Comparison of ENCODE assay signal across 13 mouse cellular contexts in genomic region chr3:121330244-121330646, GRCm38 (mm10). TPM values are rescaled to one million over a fixed set of nuclear protein-coding genes. Genes with fewer than 3 reads are reported as not detected.
DNase-seq lines count a peak whose midpoint lies in the region; ATAC-seq and TF ChIP-seq lines count a peak whose summit lies in the region.
"Had no signal": no experiment of that assay in that cellular context is flagged by ENCODE, and none has a peak within 500 bp of the region (broad histone marks: within the 10 kb centered on the region; RNA-seq: fewer than 3 reads in every experiment).

No protein-coding gene starts in this region.

- no peak for TF ChIP-seq CTCF in thymus, adult 2 months (IDR thresholded peaks at IDR 0.05; ENCODE audit: borderline replicate concordance, control insufficient read depth, extremely low read depth, insufficient read depth, low read length, poor library complexity)

- H3K36me3 ChIP-seq in heart, embryonic 12.5 days: peaks cover 4% of the 10 kb centered on the region; the same call in 1 of the 2 replicates
- 0 out of 2 replicates have a peak, but pooled peaks cover 6% of the 10 kb centered on the region for H3K36me3 ChIP-seq in thymus, adult 2 months (ENCODE audit: control insufficient read depth, insufficient read depth, low read length)
- H3K36me3 ChIP-seq: neural tube, embryonic 15.5 days had no signal

- H3K9ac ChIP-seq in heart, embryonic 12.5 days: no peak overlapping the region
- H3K9ac ChIP-seq: neural tube, embryonic 15.5 days had no signal

- no peak overlapping the region for H3K27ac ChIP-seq in heart, embryonic 12.5 days (ENCODE audit: poor library complexity, severe bottlenecking)
- peak overlapping the region; percentile 79 for H3K27ac ChIP-seq in thymus, adult 2 months (ENCODE audit: control insufficient read depth, insufficient read depth, low read length)
- H3K27ac ChIP-seq: macrophage; neural tube, embryonic 15.5 days had no signal

- no peaks in the 10 kb centered on the region for H3K9me3 ChIP-seq in heart, embryonic 12.5 days (replicated peaks)
- H3K9me3 ChIP-seq: neural tube, embryonic 15.5 days had no signal

- no peaks in the 10 kb centered on the region for H3K27me3 ChIP-seq in heart, embryonic 12.5 days (replicated peaks)
- H3K27me3 ChIP-seq in thymus, adult 2 months (ENCODE audit: control insufficient read depth, insufficient read depth, low read length): no peaks in the 10 kb centered on the region
- H3K27me3 ChIP-seq: neural tube, embryonic 15.5 days had no signal

- TF ChIP-seq POLR2A in thymus, adult 2 months (IDR thresholded peaks at IDR 0.05; ENCODE audit: control insufficient read depth, extremely low read depth, insufficient read depth, low read length, poor library complexity): no peak

- peak; percentile 25 to 32 for DNase-seq in heart, adult 18-20 months
- DNase-seq in thymus, adult 2 months: peak; percentile 24
- no peak for DNase-seq in thymus, adult 18-20 months
- DNase-seq in left cerebral cortex, adult 11 months (ENCODE audit: low spot score): no peak
- no peak for DNase-seq in urinary bladder, postnatal 4 days (ENCODE audit: low spot score in 2 of 2)
- DNase-seq in adipocyte (ENCODE audit: low spot score): no peak
- DNase-seq: cerebellum, adult 11-12 months; gastrocnemius, postnatal 14 days; kidney, adult 8-10 months had no signal

- no peak; the same call in 1 of the 2 replicates for ATAC-seq in heart, embryonic 12.5 days (ENCODE audit: insufficient number of reproducible peaks, low FRiP score)
- peak; percentile 68 for ATAC-seq in inflammation-experienced regulatory T-cells, adult 6 months

- no peaks in the 10 kb centered on the region for H3K4me1 ChIP-seq in heart, embryonic 12.5 days (replicated peaks)
- peaks cover 22% of the 10 kb centered on the region for H3K4me1 ChIP-seq in thymus, adult 2 months (replicated peaks; ENCODE audit: control insufficient read depth, insufficient read depth, low read length)
- H3K4me1 ChIP-seq: neural tube, embryonic 15.5 days had no signal

- H3K4me3 ChIP-seq in heart, embryonic 12.5 days: no peak overlapping the region
- H3K4me3 ChIP-seq in thymus, adult 2 months (ENCODE audit: control insufficient read depth, insufficient read depth, low read length): no peak overlapping the region
- H3K4me3 ChIP-seq: neural tube, embryonic 15.5 days had no signal

- H3K4me2 ChIP-seq in heart, embryonic 12.5 days: no peak overlapping the region
- H3K4me2 ChIP-seq: neural tube, embryonic 15.5 days had no signal

- 71% methylated on average over 7 of the region's 7 CpGs for WGBS in heart, embryonic 12.5 days
- 17% methylated on average over 7 of the region's 7 CpGs for WGBS in thymus, adult 2 months

RNA-seq across cellular contexts. Expression of gene Alg14, which starts 38.7 kb away (rescaled TPM):
- 10 to 100 TPM; 12.4 to 13.5 TPM for total RNA-seq in heart, adult 18-20 months (2021)
- polyA plus RNA-seq in heart, embryonic 12.5 days (2016; fragmentation: Nextera tagmentation; extraction: Ambion mirVana): 36.4 and 39.5 TPM in 2 replicates
- 11.8 and 14.5 TPM in 2 replicates for polyA plus RNA-seq in thymus, adult 2 months (2012; rRNA removed)
- 10 to 100 TPM; 18.1 to 24.6 (median 21.3) TPM for polyA plus RNA-seq in inflammation-experienced regulatory T-cells, adult 6 months (2017; shearing (Covaris generic))

RNA-seq across cellular contexts. Expression of gene Tmem56, which starts 47.3 kb away (rescaled TPM):
- 1 to 10 TPM; 1.3 to 1.7 TPM for total RNA-seq in heart, adult 18-20 months (2021)
- polyA plus RNA-seq in heart, embryonic 12.5 days (2016; fragmentation: Nextera tagmentation; extraction: Ambion mirVana): 1.4 and 2.3 TPM in 2 replicates
- polyA plus RNA-seq in thymus, adult 2 months (2012; rRNA removed): 0.18 and 0.20 TPM in 2 replicates
- not detected for polyA plus RNA-seq in inflammation-experienced regulatory T-cells, adult 6 months (2017; shearing (Covaris generic))
- polyA plus RNA-seq: macrophage had no signal

Comparison
In these comparisons a context has a peak if more than half of its experiments do, and no peak if none do; other contexts are left out.
1. DNase-seq: peak in heart, adult 18-20 months (2 of 2) and thymus, adult 2 months (single experiment); none in thymus, adult 18-20 months (0 of 2), left cerebral cortex, adult 11 months (single experiment), urinary bladder, postnatal 4 days (0 of 2) and adipocyte (single experiment).